Mouse (Mus musculus) stomach, postnatal 0 days (tissue): ENCODE results near the gene Rimklb. TPM values are rescaled to one million over a fixed set of nuclear protein-coding genes. Genes with fewer than 3 reads are reported as not detected.

Experiments
- ATAC-seq: fragments of 200-750 bp; cut with Nextera tagmentation; 2 replicates; pipeline ENCODE4 v1.8.0; 2017; ENCODE audit not compliant: low FRiP score, low TSS enrichment
- DNase-seq: peaks from one replicate; pipeline ENCODE4 v3.0.0-alpha.2; 2016; ENCODE audit warnings: low spot score
- H3K27ac ChIP-seq: fragments of 300-500 bp; sonication (generic); replicated peaks from 2 replicates; pipeline ENCODE4 v1.5.1; 2014; ENCODE audit warnings: mild to moderate bottlenecking, control low read depth
- H3K27me3 ChIP-seq: fragments of 300-500 bp; sonication (generic); 2 replicates; pipeline ENCODE4 v1.6.1; 2014; ENCODE audit warnings: low read length; ENCODE audit not compliant: control insufficient read depth, insufficient read depth
- H3K36me3 ChIP-seq: fragments of 300-500 bp; sonication (generic); 2 replicates; pipeline ENCODE4 v1.6.1; 2014; ENCODE audit warnings: low read length, mixed read lengths; ENCODE audit not compliant: control insufficient read depth, insufficient read depth
- H3K4me1 ChIP-seq: fragments of 300-500 bp; sonication (generic); replicated peaks from 2 replicates; pipeline ENCODE4 v1.6.1; 2014; ENCODE audit warnings: antibody characterized with exemption; ENCODE audit not compliant: control insufficient read depth, insufficient read depth
- H3K4me2 ChIP-seq: fragments of 300-500 bp; sonication (generic); replicated peaks from 2 replicates; pipeline ENCODE4 v1.6.1; 2014; ENCODE audit warnings: low read depth, mild to moderate bottlenecking, control low read depth, moderate library complexity
- H3K4me3 ChIP-seq: fragments of 300-500 bp; sonication (generic); 2 replicates; pipeline ENCODE4 v1.5.1; 2014; ENCODE audit warnings: low read depth, low read length, control low read depth
- H3K9ac ChIP-seq: fragments of 300-500 bp; sonication (generic); 2 replicates; pipeline ENCODE4 v1.6.1; 2014; ENCODE audit warnings: mild to moderate bottlenecking, low read length, control low read depth, mixed read lengths
- H3K9me3 ChIP-seq: fragments of 300-500 bp; sonication (generic); 2 replicates; pipeline ENCODE4 v1.6.1; 2016; ENCODE audit warnings: low read length; ENCODE audit not compliant: control insufficient read depth
- CTCF ChIP-seq: IDR thresholded peaks from 2 replicates; pipeline ENCODE4 v1.5.1; 2016; ENCODE audit warnings: antibody characterized with exemption, low read depth, mild to moderate bottlenecking, moderate library complexity
- EP300 ChIP-seq: optimal IDR thresholded peaks from 2 replicates; pipeline ENCODE3; 2016; ENCODE audit warnings: antibody characterized with exemption
- WGBS: fragments of 180-500 bp; shearing (Covaris S2); extraction: QIAGEN DNeasy Blood & Tissue Kit; methylation state at CpG from one replicate; pipeline ENCODE4 v1.1.7; 2014; 5-methylcytosine and 5-hydroxymethylcytosine counted together
- polyA plus RNA-seq: library from polyadenylated mRNA; unstranded; fragments of >200 nt; fragmentation: Nextera tagmentation; extraction: Ambion mirVana; gene quantifications from 2 replicates; pipeline ENCODE4 v1.2.1, GENCODE M21; 2015

Gene Rimklb
- polyA plus RNA-seq, 1 experiment from 2014 or later, result 2.4 TPM

DNA sequence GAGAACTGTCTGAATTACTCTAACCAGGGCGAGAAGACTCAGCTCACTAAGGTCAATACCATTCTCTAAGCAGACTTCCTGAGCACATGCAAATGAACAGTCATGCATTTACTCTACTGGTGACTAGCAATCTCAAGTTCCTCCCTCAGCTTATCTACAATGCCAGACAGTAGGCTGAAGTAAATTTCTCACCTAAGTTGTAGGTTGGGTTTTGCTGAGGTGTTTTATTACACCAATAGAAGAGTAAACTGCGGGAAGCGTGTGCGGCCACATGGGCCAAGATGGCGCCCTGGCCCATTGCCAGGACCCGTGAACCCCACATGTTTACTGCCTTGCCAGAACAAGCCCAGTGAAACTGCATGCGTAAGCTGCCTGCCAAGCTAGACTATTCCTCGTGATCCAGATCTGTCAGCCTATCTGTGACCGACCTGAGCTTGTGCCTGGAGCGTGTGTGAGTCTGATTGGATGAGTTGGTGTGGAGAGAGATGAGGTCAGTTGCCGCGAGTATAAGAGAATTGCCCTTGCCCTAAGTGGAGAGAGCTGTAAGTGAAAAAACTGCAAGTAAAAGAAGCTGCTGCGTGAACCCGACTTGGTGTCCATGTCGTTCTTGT, 29.4 kb downstream of the Rimklb start:
- ATAC-seq (no peak), DNase-seq (no peak)
- H3K27me3 ChIP-seq, result no peaks in the 10 kb centered on the region
- H3K9ac ChIP-seq, result no peak overlapping the region
- TF ChIP-seq CTCF, result no peak
- no peak overlapping the region for H3K4me2 ChIP-seq
- H3K4me3 ChIP-seq, result no peak overlapping the region
- H3K27ac ChIP-seq, result no peak overlapping the region
- WGBS, result 86% methylated on average over 15 of the region's 15 CpGs
- H3K9me3 ChIP-seq, result no peaks in the 10 kb centered on the region
- no peaks in the 10 kb centered on the region for H3K36me3 ChIP-seq
- no peaks in the 10 kb centered on the region for H3K4me1 ChIP-seq

- no peaks in the 10 kb centered on the region for H3K27me3 ChIP-seq
Measured at GRCm38 (mm10) chr6:122466092-122466713, 32.4 kb downstream of the Rimklb start.

DNA sequence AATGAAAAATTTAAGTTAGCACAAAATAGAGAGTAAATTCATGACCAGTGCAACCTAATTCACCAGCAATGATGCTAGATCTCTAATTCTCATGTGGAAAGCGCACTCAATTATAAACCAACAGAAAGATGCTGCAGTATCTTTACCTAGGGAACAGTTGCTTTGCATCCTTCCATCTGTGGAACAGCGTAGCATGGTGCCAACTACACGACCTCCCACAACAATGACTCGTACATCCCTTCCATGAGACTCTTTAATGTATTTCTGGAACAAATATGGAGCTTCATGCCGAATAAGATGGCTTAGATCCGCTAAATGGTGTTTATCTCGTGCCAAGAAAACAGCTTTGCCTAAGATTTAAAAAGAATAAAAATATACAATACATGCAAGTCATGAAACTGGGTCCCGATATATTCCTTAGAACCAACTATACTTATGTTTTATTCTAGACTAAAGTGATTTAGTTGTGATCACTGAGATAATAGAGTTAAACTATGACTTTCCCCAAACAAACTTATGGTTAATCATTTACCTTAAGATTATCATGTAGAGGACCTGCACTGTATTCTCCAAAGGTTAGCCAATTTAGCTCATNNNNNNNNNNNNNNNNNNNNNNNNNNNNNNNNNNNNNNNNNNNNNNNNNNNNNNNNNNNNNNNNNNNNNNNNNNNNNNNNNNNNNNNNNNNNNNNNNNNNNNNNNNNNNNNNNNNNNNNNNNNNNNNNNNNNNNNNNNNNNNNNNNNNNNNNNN, 39.4 kb downstream of the Rimklb start:
- no peaks in the 10 kb centered on the region for H3K36me3 ChIP-seq
- H3K4me3 ChIP-seq, result no peak overlapping the region
- no peak overlapping the region for H3K9ac ChIP-seq
- H3K4me2 ChIP-seq, result no peak overlapping the region
- no peaks in the 10 kb centered on the region for H3K4me1 ChIP-seq
- no peaks in the 10 kb centered on the region for H3K9me3 ChIP-seq
- ATAC-seq (no peak), DNase-seq (no peak)
- TF ChIP-seq EP300 (no peak), CTCF (no peak)
- no peaks in the 10 kb centered on the region for H3K27me3 ChIP-seq
- no peak overlapping the region for H3K27ac ChIP-seq
- 85% methylated on average over 8 of the region's 8 CpGs for WGBS

More at GRCm38 (mm10) chr6:122466092-122466713, 32.4 kb downstream of the Rimklb start:
- Histone ChIP-seq H3K9ac (no peak overlapping the region), H3K36me3 (no peaks in the 10 kb centered on the region), H3K4me1 (no peaks in the 10 kb centered on the region), H3K9me3 (no peaks in the 10 kb centered on the region), H3K4me3 (no peak overlapping the region), H3K4me2 (no peak overlapping the region), H3K27ac (no peak overlapping the region)
- no peak for ATAC-seq
- DNase-seq, result no peak
- no peak for TF ChIP-seq EP300
- no peak for TF ChIP-seq CTCF
- WGBS, result 68% methylated on average over 3 of the region's 3 CpGs

DNA sequence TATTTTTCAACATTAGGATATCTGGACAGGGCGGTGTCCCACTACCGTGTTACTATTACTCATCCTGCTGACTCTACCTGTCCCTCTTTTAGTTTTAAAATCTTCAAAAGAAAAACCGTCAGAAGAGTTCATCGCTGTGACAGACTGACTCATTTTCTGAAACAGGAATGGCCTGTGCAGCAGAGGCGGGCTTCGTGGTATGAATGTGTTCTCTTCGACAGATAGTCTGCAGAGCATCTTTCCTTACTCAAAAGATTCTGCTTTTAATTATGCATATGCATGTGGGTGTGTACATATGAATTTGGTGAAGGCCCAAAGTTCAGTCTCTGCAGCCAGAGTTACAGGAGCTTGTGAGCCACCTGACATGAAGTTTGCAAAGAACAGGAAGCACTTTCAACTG, 50.7 kb downstream of the Rimklb start:
- no peak overlapping the region for H3K9ac ChIP-seq
- TF ChIP-seq CTCF (no peak), EP300 (no peak)
- H3K4me3 ChIP-seq, result no peak overlapping the region
- H3K4me2 ChIP-seq, result no peak overlapping the region
- no peaks in the 10 kb centered on the region for H3K4me1 ChIP-seq
- no peak overlapping the region for H3K27ac ChIP-seq
- no peaks in the 10 kb centered on the region for H3K9me3 ChIP-seq
- no peaks in the 10 kb centered on the region for H3K36me3 ChIP-seq
- 83% methylated on average over 7 of the region's 7 CpGs for WGBS
- DNase-seq, result no peak
- ATAC-seq, result no peak
- no peaks in the 10 kb centered on the region for H3K27me3 ChIP-seq

- no peaks in the 10 kb centered on the region for H3K27me3 ChIP-seq
- WGBS, result 67% methylated on average over 6 of the region's 6 CpGs
- H3K4me1 ChIP-seq, result no peaks in the 10 kb centered on the region
- no peak overlapping the region for H3K27ac ChIP-seq
- H3K4me2 ChIP-seq, result no peak overlapping the region
- no peak for DNase-seq
- TF ChIP-seq EP300 (no peak), CTCF (no peak)
- no peak for ATAC-seq
- no peaks in the 10 kb centered on the region for H3K36me3 ChIP-seq
- H3K9ac ChIP-seq, result no peak overlapping the region
- no peaks in the 10 kb centered on the region for H3K9me3 ChIP-seq
- no peak overlapping the region for H3K4me3 ChIP-seq
Measured at GRCm38 (mm10) chr6:122445215-122445614, 53.3 kb downstream of the Rimklb start.
